Mouse (Mus musculus): ENCODE results near the gene Vmn1r82. TPM values are rescaled to one million over a fixed set of nuclear protein-coding genes. Genes with fewer than 3 reads are reported as not detected.

Gene Vmn1r82
- not detected in 2 replicates for polyA plus RNA-seq (2012; rRNA removed; ENCODE audit: low replicate concordance)

GRCm38 (mm10) chr7:12300130-12300529, at the start of gene Vmn1r82:
Gene Vmn1r82, plus strand, starts transcription at chr7:12300430.

DNA sequence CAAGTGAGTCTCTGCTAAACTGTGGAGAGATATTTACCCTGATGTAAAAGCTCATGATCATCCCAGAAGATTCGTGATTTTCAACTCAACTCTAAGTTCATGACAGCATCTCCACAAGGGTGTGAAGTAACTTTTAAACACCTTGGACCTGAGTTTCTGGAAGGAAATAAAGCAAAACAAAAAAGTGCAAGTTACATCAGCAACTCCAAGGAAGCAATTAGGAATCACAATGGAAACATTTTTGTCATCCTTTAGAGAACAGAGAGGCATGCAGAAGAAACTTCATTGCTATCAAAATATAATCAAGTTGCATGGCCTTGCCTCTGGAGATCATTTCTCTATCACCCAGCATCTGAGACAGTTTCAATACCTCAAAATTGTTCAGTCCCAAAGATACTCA, 32.1 kb upstream of the Vmn1r82 start, which contains the start of gene Vmn1r81:
Vmn1r81 (minus strand) TSS at position 101 of the 400 bp plus-strand sequence.

GRCm38 (mm10) chr7:12329381-12329780, 29.2 kb downstream of the Vmn1r82 start, which contains the start of gene Vmn1r83:
Gene Vmn1r83, minus strand, starts transcription at chr7:12329481.

Other genes starting within 250 kb of the Vmn1r82 start
- gene Vmn1r78, start 150.2 kb upstream of the Vmn1r82 start, polyA plus RNA-seq (2012; rRNA removed; ENCODE audit: low replicate concordance): not detected in 2 replicates
- gene Vmn1r79, start 129.2 kb upstream of the Vmn1r82 start, polyA plus RNA-seq (2012; rRNA removed; ENCODE audit: low replicate concordance): not detected in 2 replicates
- gene Vmn1r80, start 111.1 kb upstream of the Vmn1r82 start, polyA plus RNA-seq (2012; rRNA removed; ENCODE audit: low replicate concordance): not detected in 2 replicates
- not detected in 2 replicates for gene Vmn1r81, start 32.2 kb upstream of the Vmn1r82 start, polyA plus RNA-seq (2012; rRNA removed; ENCODE audit: low replicate concordance)
- gene Vmn1r83, start 29.1 kb downstream of the Vmn1r82 start, polyA plus RNA-seq (2012; rRNA removed; ENCODE audit: low replicate concordance): not detected in 2 replicates
- gene Vmn1r84, start 68.8 kb downstream of the Vmn1r82 start, polyA plus RNA-seq (2012; rRNA removed; ENCODE audit: low replicate concordance): not detected in 2 replicates
- 0.08 and 0.48 TPM in 2 replicates for gene Zfp551, start 122.3 kb downstream of the Vmn1r82 start, polyA plus RNA-seq (2012; rRNA removed; ENCODE audit: low replicate concordance)
- 1.0 and 2.1 TPM in 2 replicates for gene Zfp606, start 177.9 kb downstream of the Vmn1r82 start, polyA plus RNA-seq (2012; rRNA removed; ENCODE audit: low replicate concordance)
- gene 2900092C05Rik, start 212.1 kb downstream of the Vmn1r82 start, polyA plus RNA-seq (2012; rRNA removed; ENCODE audit: low replicate concordance): not detected in 2 replicates

Data from duodenum, adult 2 months (tissue).